Mouse (Mus musculus): ENCODE measurements around the gene Wt1.

The Wt1 gene

GRCm38 (mm10) chr2:105126691-105127530 lies 582 bp downstream of the Wt1 start:
- DNase-seq (ENCODE audit: low spot score in 2 of 2), result no peak

DNA sequence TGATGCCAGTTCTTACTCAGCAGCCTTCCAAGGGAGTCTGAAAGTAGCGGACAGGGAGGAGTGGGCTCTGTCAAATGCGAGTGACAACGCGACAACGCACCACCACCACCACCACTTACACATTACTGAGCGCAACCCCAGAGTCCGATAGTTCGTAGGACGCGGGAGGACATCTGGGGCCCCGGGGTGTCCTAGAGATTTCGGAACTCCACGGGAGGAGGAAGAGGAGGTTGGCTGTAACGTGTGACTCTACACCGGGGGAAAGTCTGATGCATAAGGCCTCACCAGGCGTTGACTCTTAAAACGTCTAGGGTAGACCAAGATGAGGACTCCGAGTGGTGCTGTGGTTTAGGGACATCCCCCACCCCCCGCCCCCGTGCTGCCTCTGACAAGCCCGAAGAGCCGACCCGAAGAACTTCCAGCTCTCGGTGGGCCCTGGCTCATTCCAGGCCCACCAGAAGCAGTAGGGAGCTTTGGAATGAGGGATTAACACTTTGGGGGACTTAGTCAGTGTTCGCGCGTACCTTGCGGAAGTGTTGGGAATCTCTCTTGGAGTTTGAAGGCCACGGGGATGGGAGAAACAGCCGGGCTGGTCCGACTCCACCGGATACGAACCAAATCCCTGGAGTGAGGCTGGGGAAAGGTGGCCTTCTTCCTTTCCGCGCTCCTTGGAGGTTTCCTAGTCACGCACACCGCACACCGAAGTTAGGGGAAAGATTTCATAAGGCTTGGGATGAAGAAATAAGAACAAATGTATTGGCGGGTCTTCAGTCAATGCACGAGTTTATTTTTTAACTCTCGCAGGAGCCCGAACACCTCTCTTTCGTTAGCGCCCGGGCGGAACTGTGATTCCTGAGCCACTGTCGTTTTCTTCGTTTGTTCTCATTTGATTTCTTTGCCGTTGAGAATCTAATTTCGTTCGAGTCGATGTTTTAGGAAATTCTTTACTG lies 1.5 kb downstream of the Wt1 start:
- no peak for DNase-seq (ENCODE audit: low spot score in 2 of 2)

GRCm38 (mm10) chr2:105128564-105128963 lies 2.2 kb downstream of the Wt1 start:
- DNase-seq (ENCODE audit: low spot score in 2 of 2), result no peak

GRCm38 (mm10) chr2:105130351-105131060 lies 4.2 kb downstream of the Wt1 start:
- no peak for DNase-seq (ENCODE audit: low spot score in 2 of 2)

- no peak for DNase-seq (ENCODE audit: low spot score in 2 of 2)
Observed at GRCm38 (mm10) chr2:105131061-105131810, 4.9 kb downstream of the Wt1 start.

DNA sequence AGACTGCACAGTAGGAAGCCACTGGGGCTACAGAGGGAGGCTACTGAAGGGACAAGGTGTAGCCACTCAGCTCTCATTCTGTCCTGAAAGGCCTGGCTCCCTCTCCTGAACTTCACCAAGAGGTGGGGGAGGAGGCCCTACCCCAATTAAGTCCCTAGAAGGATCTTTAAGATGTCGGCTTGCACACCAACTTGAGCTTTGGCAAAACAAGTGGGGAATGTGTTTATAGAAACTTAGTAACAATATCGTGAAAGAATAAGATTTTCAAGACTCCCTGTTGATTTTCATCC lies 5.4 kb downstream of the Wt1 start:
- no peak for DNase-seq (ENCODE audit: low spot score in 2 of 2)

GRCm38 (mm10) chr2:105132300-105132699 lies 6.0 kb downstream of the Wt1 start:
- DNase-seq (ENCODE audit: low spot score in 2 of 2), result no peak

DNA sequence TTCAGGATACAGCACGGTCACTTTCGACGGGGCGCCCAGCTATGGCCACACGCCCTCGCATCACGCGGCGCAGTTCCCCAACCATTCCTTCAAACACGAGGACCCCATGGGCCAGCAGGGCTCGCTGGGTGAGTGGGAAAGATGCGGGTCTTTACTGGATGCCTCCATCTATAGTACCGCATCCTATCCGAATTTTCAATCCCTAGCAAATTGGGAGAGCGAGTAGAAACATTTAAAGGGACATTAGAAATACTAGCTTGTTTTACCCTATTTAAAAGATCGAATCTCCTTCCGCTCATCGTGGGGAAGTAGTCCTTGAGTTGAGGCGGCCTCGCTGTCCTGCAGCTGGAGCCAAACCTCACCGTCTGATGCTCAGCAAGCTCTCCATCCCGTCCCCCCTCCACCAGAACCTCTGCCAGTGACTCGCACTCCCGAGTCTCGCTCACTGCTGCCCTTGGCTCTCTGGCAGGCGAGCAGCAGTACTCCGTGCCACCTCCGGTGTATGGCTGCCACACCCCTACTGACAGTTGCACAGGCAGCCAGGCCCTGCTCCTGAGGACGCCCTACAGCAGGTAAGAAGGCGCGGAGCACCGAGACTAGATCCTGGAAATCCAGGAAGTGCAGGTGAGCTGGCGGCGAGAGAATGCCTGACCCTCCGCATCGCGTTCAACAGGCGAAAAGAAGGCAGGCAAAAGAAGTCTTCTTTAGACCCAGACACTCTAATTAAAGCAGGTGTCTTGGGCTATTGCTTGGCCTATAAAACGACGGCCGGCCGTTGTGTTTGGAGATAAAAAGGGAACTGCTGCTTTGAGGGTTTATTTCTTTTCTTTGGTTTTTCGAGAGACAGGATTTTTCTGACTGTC lies 6.8 kb downstream of the Wt1 start:
- DNase-seq (ENCODE audit: low spot score in 2 of 2), result no peak

DNA sequence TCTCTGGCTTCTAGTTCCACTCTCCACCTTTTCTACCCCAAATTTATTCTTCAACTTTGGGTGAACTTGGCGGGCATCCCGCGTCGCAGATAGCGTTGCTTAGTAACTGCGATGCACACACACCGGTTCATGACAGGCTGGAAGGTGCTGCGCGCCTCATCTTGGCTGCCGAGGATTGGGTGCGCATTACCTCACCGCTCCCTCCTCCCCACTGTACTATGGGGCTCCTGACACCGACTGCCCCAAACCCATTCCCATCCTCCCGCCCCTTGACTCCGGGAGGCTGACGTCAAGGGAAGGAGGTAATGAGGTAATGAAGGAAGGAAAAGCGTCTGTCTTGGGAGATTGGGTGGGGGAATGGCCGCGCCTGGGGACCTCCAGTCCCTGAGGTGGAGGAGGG lies 8.0 kb downstream of the Wt1 start:
- DNase-seq (ENCODE audit: low spot score in 2 of 2), result no peak

- no peak for DNase-seq (ENCODE audit: low spot score in 2 of 2)
Observed at GRCm38 (mm10) chr2:105139471-105139870, 13.1 kb downstream of the Wt1 start.

- no peak for DNase-seq (ENCODE audit: low spot score in 2 of 2)
Observed at GRCm38 (mm10) chr2:105141371-105141770, 15.0 kb downstream of the Wt1 start.

DNA sequence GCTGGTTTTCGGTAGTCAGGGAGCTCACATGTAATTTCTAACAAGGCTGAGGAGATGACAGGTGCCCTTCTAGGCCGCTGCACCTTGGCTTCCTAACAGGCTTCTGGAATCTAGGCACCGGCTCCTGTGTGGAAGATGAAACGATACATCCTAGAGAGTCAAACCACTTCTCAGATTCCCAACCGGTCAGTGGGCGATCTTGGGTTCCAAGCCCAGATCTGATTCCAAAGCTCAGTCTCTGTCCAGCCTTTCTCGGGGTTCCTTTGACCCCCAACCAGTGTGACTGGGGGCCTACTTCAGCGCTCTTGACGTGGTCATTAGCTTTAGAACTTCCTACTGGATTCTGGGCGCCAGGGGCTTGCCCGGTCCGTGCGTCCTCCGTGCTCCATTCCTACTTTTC lies 17.4 kb downstream of the Wt1 start:
- no peak for DNase-seq (ENCODE audit: low spot score in 2 of 2)

DNA sequence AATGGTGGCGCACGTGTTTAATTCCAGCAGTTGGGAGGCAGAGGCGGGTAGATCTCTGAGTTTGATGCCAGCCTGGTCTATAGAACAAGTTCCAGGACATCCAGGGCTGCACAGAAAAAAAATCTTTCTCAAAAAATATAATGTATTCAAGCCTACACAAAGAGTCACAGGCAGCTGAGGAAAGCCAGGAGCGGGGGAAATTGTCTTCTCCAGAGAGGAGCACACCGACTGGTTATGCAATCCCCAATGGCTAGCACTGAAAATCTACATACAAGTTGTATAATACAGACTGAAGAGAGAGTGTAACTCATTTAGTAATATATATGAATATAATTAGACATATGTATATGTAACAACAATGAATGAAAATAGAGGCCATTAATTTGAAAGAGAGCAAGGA lies 25.2 kb downstream of the Wt1 start:
- DNase-seq (ENCODE audit: low spot score in 2 of 2), result peak in 1 of 2 experiments; percentile 35

DNA sequence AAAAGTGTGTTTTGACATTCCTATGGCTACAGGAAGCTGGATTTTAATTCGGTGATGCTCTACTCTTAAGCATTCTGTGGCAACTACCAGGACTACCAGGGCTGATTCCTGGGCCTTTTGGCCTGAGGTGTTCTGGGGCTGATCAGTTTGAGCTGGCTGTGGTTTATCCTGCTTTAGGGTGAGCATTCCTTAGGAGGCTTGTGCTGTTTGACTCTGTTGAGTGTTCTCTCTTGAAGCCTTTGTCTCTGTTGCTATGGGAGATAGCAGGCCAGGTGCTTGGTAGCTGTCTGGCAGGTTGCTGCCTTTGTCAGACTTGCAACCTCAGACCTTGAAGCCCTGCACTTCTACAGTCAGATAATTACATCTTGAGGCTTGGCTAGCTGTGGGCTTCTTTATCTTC lies 26.7 kb downstream of the Wt1 start:
- no peak for DNase-seq (ENCODE audit: low spot score in 2 of 2)

DNA sequence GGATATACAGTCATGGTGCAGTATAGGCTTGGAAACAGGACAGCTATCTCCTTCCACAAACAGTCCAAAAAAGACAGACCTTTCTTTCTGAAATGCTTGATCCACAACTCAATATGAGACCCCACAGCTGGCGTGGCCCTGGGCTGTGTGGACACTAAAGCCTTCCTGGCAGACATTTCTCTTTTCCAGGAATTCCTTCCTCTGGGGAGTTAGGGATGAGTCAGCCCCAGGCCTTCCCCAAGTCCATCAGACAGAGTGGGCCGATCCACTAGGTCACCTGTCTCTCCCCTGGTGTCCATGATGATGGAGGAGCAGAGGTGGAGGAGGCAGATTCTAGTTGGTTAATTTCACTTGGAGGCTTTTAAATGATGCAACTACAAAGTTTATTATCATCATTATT lies 34.6 kb downstream of the Wt1 start:
- DNase-seq (ENCODE audit: low spot score in 2 of 2), result no peak

- no peak for DNase-seq (ENCODE audit: low spot score in 2 of 2)
Observed at GRCm38 (mm10) chr2:105162763-105163162, 36.4 kb downstream of the Wt1 start.

GRCm38 (mm10) chr2:105168137-105168536 lies 41.8 kb downstream of the Wt1 start:
- no peak for DNase-seq (ENCODE audit: low spot score in 2 of 2)

- DNase-seq (ENCODE audit: low spot score in 2 of 2), result no peak
Observed at GRCm38 (mm10) chr2:105174254-105174653, 47.9 kb downstream of the Wt1 start.

DNA sequence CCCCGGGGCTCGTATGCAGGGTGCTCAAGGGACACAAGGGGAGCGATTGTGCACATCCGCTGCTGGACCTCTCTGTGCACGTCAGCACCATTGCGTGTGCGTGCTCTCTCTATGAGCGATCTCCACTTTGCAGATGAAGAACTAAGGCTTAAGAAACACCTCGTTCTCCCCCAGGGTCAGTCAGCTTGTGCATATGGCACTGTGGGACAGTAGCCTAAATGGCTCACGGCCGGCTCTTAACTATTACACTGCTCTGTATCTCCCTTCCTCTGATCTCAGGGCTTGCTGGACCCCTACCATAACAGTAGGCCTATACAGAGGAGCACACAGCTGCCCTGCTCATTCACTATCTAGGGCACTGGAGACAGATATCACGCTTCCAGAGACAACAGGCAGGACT lies 52.5 kb downstream of the Wt1 start:
- DNase-seq (ENCODE audit: low spot score in 2 of 2), result no peak

DNA sequence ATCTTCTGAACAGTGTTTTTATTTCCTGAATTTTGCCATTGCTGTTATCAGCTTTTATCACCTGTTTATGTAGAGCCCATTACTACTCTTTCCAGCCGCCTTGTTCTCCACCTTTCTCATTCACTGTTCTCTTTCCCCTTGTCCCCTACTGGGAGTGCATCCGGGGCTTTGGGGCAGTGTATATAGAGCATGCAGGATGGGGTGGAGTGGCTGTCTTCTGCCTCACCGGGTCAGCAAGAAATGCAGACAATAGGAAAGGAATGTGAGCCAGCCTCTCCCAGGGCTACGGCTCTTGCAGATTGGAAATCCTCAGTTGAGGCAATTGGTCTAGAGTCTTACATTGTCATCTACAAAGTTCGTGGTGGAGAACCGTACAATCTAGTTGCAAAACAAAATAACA lies 56.2 kb downstream of the Wt1 start:
- DNase-seq (ENCODE audit: low spot score in 2 of 2), result no peak

DNA sequence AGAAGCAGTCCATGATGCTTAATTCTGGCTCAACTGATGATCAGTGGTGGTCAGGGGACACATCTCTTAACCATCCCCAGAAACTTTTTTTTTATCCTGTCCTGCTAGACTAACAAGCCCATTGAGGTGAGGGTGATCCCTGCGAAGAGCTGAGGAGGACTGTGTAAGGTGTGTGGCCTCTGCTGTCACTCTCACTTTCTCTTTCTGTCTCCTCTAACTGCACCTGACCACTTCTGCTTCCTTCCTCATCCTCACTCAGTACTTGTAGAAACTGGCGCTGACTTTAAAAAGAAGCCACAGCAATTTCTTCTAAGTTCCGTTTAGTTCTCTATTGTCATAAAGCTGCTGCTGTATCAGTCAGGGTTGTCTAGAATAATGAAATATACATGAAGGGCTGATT lies 58.8 kb downstream of the Wt1 start:
- DNase-seq (ENCODE audit: low spot score in 2 of 2), result no peak

All from frontal cortex, postnatal 36 days (tissue).